ENCODE assay signal across 24 mouse cellular contexts in the genomic region with DNA sequence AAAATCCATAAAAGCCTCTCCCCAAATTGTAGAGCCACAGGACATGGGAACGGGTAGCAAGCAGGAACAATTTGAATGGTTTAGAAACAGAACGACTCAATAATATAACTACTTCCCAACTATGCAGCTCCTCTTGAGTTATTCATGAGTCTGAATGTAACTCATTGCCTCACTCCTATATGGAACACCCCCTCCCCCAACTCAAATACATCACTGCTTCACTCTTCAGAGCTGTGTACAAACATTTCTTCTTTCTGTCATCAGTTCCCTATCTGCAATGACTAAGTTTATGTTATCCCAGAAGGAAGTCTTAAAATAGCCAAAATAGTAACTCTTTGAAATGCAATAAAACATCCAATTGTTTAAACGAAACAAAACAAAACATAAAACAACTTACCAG.
DNase-seq lines count a peak whose midpoint lies in the region; ATAC-seq and TF ChIP-seq lines count a peak whose summit lies in the region.
"Had no signal": no experiment of that assay in that cellular context is flagged by ENCODE, and none has a peak within 500 bp of the region (broad histone marks: within the 10 kb centered on the region; RNA-seq: fewer than 3 reads in every experiment).

No protein-coding gene starts in this region.

- H3K9ac ChIP-seq in intestine, embryonic 15.5 days = no peak overlapping the region
- H3K9ac ChIP-seq in intestine, embryonic 16.5 days (ENCODE audit: low read depth, low read length) = no peak overlapping the region
- no peak overlapping the region for H3K9ac ChIP-seq in lung, embryonic 14.5 days
- no peak overlapping the region for H3K9ac ChIP-seq in lung, embryonic 16.5 days (ENCODE audit: low read length)
- H3K9ac ChIP-seq: embryonic facial prominence, embryonic 12.5 days; forebrain, embryonic 13.5 days; forebrain, embryonic 15.5 days had no signal

- no peaks in the 10 kb centered on the region for H3K36me3 ChIP-seq in intestine, embryonic 15.5 days
- no peaks in the 10 kb centered on the region for H3K36me3 ChIP-seq in intestine, embryonic 16.5 days (ENCODE audit: control insufficient read depth, insufficient read depth, low read length)
- no peaks in the 10 kb centered on the region for H3K36me3 ChIP-seq in lung, embryonic 14.5 days (ENCODE audit: insufficient read depth)
- H3K36me3 ChIP-seq in lung, embryonic 16.5 days (ENCODE audit: control insufficient read depth, insufficient read depth, low read length) = no peaks in the 10 kb centered on the region
- H3K36me3 ChIP-seq: embryonic facial prominence, embryonic 10.5 days; embryonic facial prominence, embryonic 12.5 days; forebrain, embryonic 15.5 days; G1E had no signal

- no peaks in the 10 kb centered on the region for H3K4me1 ChIP-seq in intestine, embryonic 15.5 days (replicated peaks)
- H3K4me1 ChIP-seq in intestine, embryonic 16.5 days (ENCODE audit: control insufficient read depth, insufficient read depth, low read length) = no peaks in the 10 kb centered on the region
- H3K4me1 ChIP-seq in lung, embryonic 14.5 days (ENCODE audit: insufficient read depth) = no peaks in the 10 kb centered on the region
- no peaks in the 10 kb centered on the region for H3K4me1 ChIP-seq in lung, embryonic 16.5 days (replicated peaks; ENCODE audit: control insufficient read depth, insufficient read depth, low read length)
- H3K4me1 ChIP-seq in lung, adult 2 months (ENCODE audit: control insufficient read depth, insufficient read depth, low read length) = no peaks in the 10 kb centered on the region
- H3K4me1 ChIP-seq: embryonic facial prominence, embryonic 10.5 days; embryonic facial prominence, embryonic 12.5 days; forebrain, embryonic 13.5 days; forebrain, embryonic 15.5 days had no signal

- ATAC-seq in intestine, embryonic 15.5 days = peak; percentile 53; the same call in 1 of the 2 replicates
- ATAC-seq in intestine, embryonic 16.5 days = no peak
- peak; percentile 96 for ATAC-seq in lung, embryonic 14.5 days (ENCODE audit: insufficient read depth)
- ATAC-seq in lung, embryonic 16.5 days (ENCODE audit: low read depth) = peak; percentile 93
- ATAC-seq: activated CD4-positive, CD25-positive, alpha-beta regulatory T cell, adult 4 months; CD4-positive, CD25-positive, alpha-beta regulatory T cell, adult 4 months; forebrain, embryonic 13.5 days; forebrain, embryonic 15.5 days; Patski had no signal

- 45% methylated on average over 3 of the region's 3 CpGs for WGBS in intestine, embryonic 15.5 days
- WGBS in intestine, embryonic 16.5 days = 42% methylated on average over 3 of the region's 3 CpGs
- 44% methylated on average over 3 of the region's 3 CpGs for WGBS in lung, embryonic 14.5 days
- 44% methylated on average over 3 of the region's 3 CpGs for WGBS in lung, embryonic 16.5 days
- 58% methylated on average over 3 of the region's 3 CpGs for WGBS in lung, adult 2 months

- no peak overlapping the region for H3K27ac ChIP-seq in intestine, embryonic 15.5 days
- no peak overlapping the region for H3K27ac ChIP-seq in intestine, embryonic 16.5 days (ENCODE audit: low read length)
- no peak overlapping the region for H3K27ac ChIP-seq in lung, embryonic 14.5 days (ENCODE audit: low read depth)
- no peak overlapping the region for H3K27ac ChIP-seq in lung, embryonic 16.5 days (ENCODE audit: low read length)
- H3K27ac ChIP-seq: embryonic facial prominence, embryonic 10.5 days; embryonic facial prominence, embryonic 12.5 days; forebrain, embryonic 13.5 days; forebrain, embryonic 15.5 days had no signal

- TF ChIP-seq POLR2A in lung, adult 2 months (IDR thresholded peaks at IDR 0.05; ENCODE audit: borderline replicate concordance, extremely low read depth, low read depth, low read length) = no peak

- peak; percentile 71 for DNase-seq in lung, embryonic 14.5 days
- no peak for DNase-seq in lung, postnatal 10 days
- DNase-seq in lung, adult 2 months = no peak
- DNase-seq: adrenal gland, adult 8-10 months; adrenal gland, postnatal 14 days; adrenal gland, postnatal 36 days; B cell, adult 2 months; cerebellum, adult 11-12 months; cerebellum, adult 2 months; cerebellum, adult 9-10 months; cerebellum, postnatal 10 days; cerebellum, postnatal 25 days had no signal

- H3K4me2 ChIP-seq in intestine, embryonic 15.5 days (replicated peaks) = no peak overlapping the region
- H3K4me2 ChIP-seq in intestine, embryonic 16.5 days (ENCODE audit: low read depth, low read length) = no peak overlapping the region
- H3K4me2 ChIP-seq in lung, embryonic 14.5 days = no peak overlapping the region
- H3K4me2 ChIP-seq in lung, embryonic 16.5 days (ENCODE audit: low read depth, low read length) = no peak overlapping the region
- H3K4me2 ChIP-seq: embryonic facial prominence, embryonic 12.5 days; forebrain, embryonic 13.5 days; forebrain, embryonic 15.5 days had no signal

- no peak for TF ChIP-seq CTCF in lung, embryonic 14.5 days (IDR thresholded peaks at IDR 0.05; ENCODE audit: low read depth)
- TF ChIP-seq CTCF in lung, adult 2 months (IDR thresholded peaks at IDR 0.05; ENCODE audit: insufficient read depth, low read length) = no peak

- H3K9me3 ChIP-seq in intestine, embryonic 15.5 days = no peaks in the 10 kb centered on the region
- no peaks in the 10 kb centered on the region for H3K9me3 ChIP-seq in intestine, embryonic 16.5 days (ENCODE audit: control insufficient read depth, low read length)
- no peaks in the 10 kb centered on the region for H3K9me3 ChIP-seq in lung, embryonic 14.5 days (ENCODE audit: low read depth, low read length)
- H3K9me3 ChIP-seq in lung, embryonic 16.5 days (ENCODE audit: control insufficient read depth, low read length) = no peaks in the 10 kb centered on the region
- H3K9me3 ChIP-seq: embryonic facial prominence, embryonic 10.5 days; embryonic facial prominence, embryonic 12.5 days; forebrain, embryonic 13.5 days; forebrain, embryonic 15.5 days; G1E had no signal

- no peaks in the 10 kb centered on the region for H3K27me3 ChIP-seq in intestine, embryonic 15.5 days (replicated peaks)
- H3K27me3 ChIP-seq in intestine, embryonic 16.5 days (replicated peaks; ENCODE audit: control insufficient read depth, insufficient read depth, low read length) = no peaks in the 10 kb centered on the region
- no peaks in the 10 kb centered on the region for H3K27me3 ChIP-seq in lung, embryonic 14.5 days (ENCODE audit: insufficient read depth, low read length)
- no peaks in the 10 kb centered on the region for H3K27me3 ChIP-seq in lung, embryonic 16.5 days (ENCODE audit: control insufficient read depth, insufficient read depth, low read depth, low read length)
- H3K27me3 ChIP-seq: CH12.LX; embryonic facial prominence, embryonic 12.5 days; forebrain, embryonic 13.5 days; forebrain, embryonic 15.5 days; Patski had no signal

- H3K4me3 ChIP-seq in intestine, embryonic 15.5 days (replicated peaks) = no peak overlapping the region
- H3K4me3 ChIP-seq in intestine, embryonic 16.5 days (ENCODE audit: low read length) = no peak overlapping the region
- H3K4me3 ChIP-seq in lung, embryonic 14.5 days (ENCODE audit: low read depth, low read length) = no peak overlapping the region
- H3K4me3 ChIP-seq in lung, embryonic 16.5 days (ENCODE audit: low read length) = no peak overlapping the region
- H3K4me3 ChIP-seq in lung, adult 2 months (replicated peaks; ENCODE audit: extremely low read depth, low read depth, low read length) = no peak overlapping the region
- H3K4me3 ChIP-seq: embryonic facial prominence, embryonic 10.5 days; embryonic facial prominence, embryonic 12.5 days; forebrain, embryonic 13.5 days; forebrain, embryonic 15.5 days had no signal
